Mouse (Mus musculus) lung, postnatal 0 days (tissue): ENCODE data around the gene Rab3gap2.

Source experiments
- CTCF ChIP-seq: IDR thresholded peaks from 2 replicates; pipeline ENCODE4 v1.5.1; 2016; ENCODE audit warnings: antibody characterized with exemption, mild to moderate bottlenecking
- EP300 ChIP-seq: IDR thresholded peaks from 2 replicates; pipeline ENCODE4 v1.6.1; 2016; ENCODE audit warnings: antibody characterized with exemption, mild to moderate bottlenecking, control low read depth

- TF ChIP-seq CTCF (no peak), EP300 (no peak)
Measured at GRCm38 (mm10) chr1:185205090-185205489, 1.2 kb downstream of the Rab3gap2 start.
